Mouse (Mus musculus): ENCODE measurements around the gene Fcrls.

Fcrls gene

DNA sequence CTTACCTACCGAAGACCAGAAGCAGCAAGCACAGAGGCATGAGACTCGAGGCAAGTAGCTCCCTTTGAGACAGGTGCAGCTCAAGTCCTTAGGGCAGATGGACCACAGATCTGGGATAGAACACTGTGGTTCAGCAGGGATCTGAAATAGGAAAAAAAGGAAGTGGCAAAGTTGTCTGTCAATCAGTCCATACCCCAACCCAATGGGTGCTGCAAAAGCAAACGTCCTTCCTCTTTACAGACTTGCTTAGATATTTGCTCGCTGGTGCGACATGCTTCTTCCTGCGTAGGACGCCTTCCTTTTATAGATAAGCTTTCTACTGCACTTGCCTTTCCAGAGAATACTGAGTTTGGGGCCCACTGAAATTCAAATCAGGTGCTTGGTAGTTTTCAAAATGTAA, at the start of gene Fcrls:
Fcrls (minus strand) TSS at position 303 of the 400 bp plus-strand sequence.
- DNase-seq (ENCODE audit: low read depth, low spot score): no peak

GRCm38 (mm10) chr3:87309922-87310321, 46.4 kb upstream of the Fcrls start:
- DNase-seq (ENCODE audit: low read depth, low spot score): no peak

DNA sequence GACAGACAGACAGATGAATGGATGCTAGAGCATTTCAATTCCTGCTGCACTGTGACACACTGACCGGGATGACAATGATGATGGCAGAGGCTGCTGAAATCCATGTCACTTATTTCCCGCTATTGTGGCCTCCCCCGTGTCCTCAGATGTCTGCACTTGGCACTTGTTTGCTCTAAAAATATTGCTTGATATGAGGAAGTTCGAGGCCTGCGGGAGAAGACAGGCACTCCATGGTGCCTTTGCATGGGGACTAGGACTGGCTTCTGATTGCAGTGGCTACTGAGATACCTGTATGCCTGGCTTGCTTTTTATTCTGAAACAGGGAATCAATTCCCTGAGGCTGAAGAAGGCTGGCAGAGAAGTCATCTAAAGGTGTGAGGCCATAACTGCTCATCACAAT, 36.4 kb upstream of the Fcrls start:
- DNase-seq (ENCODE audit: low read depth, low spot score): no peak

- DNase-seq (ENCODE audit: low read depth, low spot score): peak; percentile 39
These were observed 10.8 kb upstream of the Fcrls start for GRCm38 (mm10) chr3:87274372-87274771.

GRCm38 (mm10) chr3:87266581-87266980, 3.0 kb upstream of the Fcrls start:
- peak; percentile 13 for DNase-seq (ENCODE audit: low read depth, low spot score)

GRCm38 (mm10) chr3:87255239-87255638, 8.3 kb downstream of the Fcrls start:
- no peak for DNase-seq (ENCODE audit: low read depth, low spot score)

GRCm38 (mm10) chr3:87249571-87249970, 14.0 kb downstream of the Fcrls start:
- no peak for DNase-seq (ENCODE audit: low read depth, low spot score)

DNA sequence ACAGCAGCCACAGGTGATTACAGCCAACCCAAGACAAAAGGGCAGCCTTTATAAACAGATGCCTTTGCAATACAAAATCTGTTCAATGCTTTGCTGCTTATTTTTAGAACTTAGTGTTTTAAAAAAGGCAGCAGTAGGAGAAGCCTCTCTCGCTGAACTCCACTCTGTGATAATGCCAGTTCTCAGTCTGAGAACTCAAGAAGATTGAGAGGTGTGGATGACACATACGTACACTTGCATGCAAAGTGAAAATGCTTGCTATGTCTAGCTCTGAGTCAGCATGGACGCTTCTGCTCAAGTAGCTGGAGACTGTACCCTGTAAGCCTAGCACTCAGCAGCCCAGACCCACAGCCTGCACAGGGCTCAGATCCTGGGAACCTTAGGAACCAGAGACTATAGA, 16.2 kb downstream of the Fcrls start:
- DNase-seq (ENCODE audit: low read depth, low spot score): no peak

DNA sequence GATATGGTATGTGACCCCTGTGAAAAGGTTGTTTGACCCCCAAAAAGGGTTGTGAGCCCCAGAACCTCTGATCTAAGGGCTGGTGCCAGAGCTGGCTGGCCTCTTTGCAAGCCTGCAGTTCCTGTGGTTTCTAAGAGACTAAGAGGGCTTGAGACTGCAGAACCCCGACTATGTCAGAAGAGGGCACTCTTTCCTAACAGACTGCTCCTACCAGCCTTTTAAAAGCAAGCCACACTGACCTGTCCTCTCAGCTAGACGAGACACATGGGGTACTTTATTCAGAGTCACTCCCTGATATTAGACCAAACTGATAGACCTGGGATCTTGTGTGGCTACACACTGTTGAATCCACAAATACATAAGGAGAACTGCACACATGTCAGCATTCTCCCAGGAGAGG, 19.9 kb downstream of the Fcrls start:
- DNase-seq (ENCODE audit: low read depth, low spot score): peak; percentile 34

DNA sequence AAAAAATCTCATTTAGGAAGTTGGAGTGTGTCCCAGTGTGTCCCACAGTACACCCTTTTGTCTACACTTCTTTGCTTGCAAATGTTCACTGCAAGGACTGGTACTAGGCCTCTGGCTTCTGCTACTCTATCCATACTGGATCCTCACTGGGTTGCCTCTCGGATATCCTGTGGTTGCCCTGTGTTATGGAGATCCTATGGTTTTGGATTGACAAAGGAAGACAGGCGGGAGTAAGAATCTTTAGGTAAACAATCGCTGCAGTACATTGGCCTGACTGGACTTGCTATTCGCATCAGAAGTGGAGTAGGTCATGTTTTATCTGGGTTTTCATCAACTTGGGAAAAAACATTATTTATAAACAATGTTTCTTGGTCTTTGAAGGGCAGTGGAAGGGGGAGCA, 22.6 kb downstream of the Fcrls start:
- no peak for DNase-seq (ENCODE audit: low read depth, low spot score)

GRCm38 (mm10) chr3:87223636-87224035, 39.9 kb downstream of the Fcrls start:
- DNase-seq (ENCODE audit: low read depth, low spot score): no peak

GRCm38 (mm10) chr3:87222346-87222745, 41.2 kb downstream of the Fcrls start:
- DNase-seq (ENCODE audit: low read depth, low spot score): no peak

GRCm38 (mm10) chr3:87215176-87215575, 48.4 kb downstream of the Fcrls start:
- DNase-seq (ENCODE audit: low read depth, low spot score): peak; percentile 57

GRCm38 (mm10) chr3:87214221-87214864, 49.2 kb downstream of the Fcrls start:
- no peak for DNase-seq (ENCODE audit: low read depth, low spot score)

DNA sequence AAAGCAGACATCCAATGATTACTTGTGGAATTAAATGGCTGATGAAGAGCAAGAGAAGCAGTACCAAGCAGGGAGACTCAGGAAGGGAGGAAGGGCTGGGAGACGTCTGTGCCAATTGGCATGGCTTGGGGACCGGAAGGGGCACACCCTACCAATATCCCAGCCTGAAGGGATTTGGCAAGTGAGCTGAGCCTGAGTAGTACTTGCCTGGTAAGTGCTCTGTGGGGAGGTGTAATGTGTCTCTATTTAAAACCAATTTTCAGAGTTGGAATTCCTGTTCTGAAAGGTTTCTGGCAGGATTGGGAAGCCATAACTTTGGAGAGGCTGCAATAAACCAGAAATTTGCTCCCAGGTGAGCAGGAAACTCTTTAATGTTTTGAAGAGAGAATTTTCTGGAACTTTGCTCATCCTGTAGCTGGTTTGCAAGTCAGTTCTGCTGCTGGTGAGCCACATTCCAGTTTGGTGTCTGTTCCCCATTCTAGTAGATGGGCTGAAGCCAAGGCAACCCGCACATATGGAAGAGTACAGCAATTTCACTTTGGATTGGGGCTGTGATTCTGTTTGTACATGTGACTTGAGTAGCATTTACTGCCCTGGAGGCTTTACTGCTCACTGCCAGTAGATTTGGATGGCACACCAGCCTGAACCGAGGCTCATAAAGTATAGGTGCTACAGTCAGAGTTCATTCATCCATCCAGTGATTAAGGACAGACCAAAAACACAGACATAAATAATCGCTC, 57.0 kb downstream of the Fcrls start:
- no peak for DNase-seq (ENCODE audit: low read depth, low spot score)

Data from CD4-positive helper T cell, adult 2 months (primary cell).